ENCODE assay signal across 9 mouse cellular contexts in genomic region chr9:66276697-66277385, GRCm38 (mm10).
DNase-seq lines count a peak whose midpoint lies in the region; ATAC-seq and TF ChIP-seq lines count a peak whose summit lies in the region.
"Had no signal": no experiment of that assay in that cellular context is flagged by ENCODE, and none has a peak within 500 bp of the region (broad histone marks: within the 10 kb centered on the region; RNA-seq: fewer than 3 reads in every experiment).

No protein-coding gene starts in this region.

- 0 out of 2 replicates have a peak overlapping the region, but pooled peaks have one; percentile 22 for H3K27ac ChIP-seq in midbrain, embryonic 12.5 days (replicated peaks)
- no peak overlapping the region for H3K27ac ChIP-seq in midbrain, postnatal 0 days (ENCODE audit: low read depth, low read length)
- 0 out of 2 replicates have a peak overlapping the region, but pooled peaks have one; percentile 13 for H3K27ac ChIP-seq in embryonic facial prominence, embryonic 11.5 days (replicated peaks; ENCODE audit: low read depth, low read length)
- peak overlapping the region; percentile 52 for H3K27ac ChIP-seq in heart, embryonic 15.5 days
- H3K27ac ChIP-seq in limb, embryonic 12.5 days = peak overlapping the region; percentile 72
- H3K27ac ChIP-seq in olfactory bulb, adult 2 months (ENCODE audit: insufficient read depth, low read depth, low read length) = peak overlapping the region; percentile 67
- H3K27ac ChIP-seq: neural tube, embryonic 12.5 days had no signal

- no peak overlapping the region for H3K4me3 ChIP-seq in midbrain, embryonic 12.5 days
- H3K4me3 ChIP-seq in midbrain, postnatal 0 days (ENCODE audit: low read depth, low read length) = no peak overlapping the region
- no peak overlapping the region for H3K4me3 ChIP-seq in embryonic facial prominence, embryonic 11.5 days (ENCODE audit: low read depth, low read length)
- no peak overlapping the region for H3K4me3 ChIP-seq in heart, embryonic 15.5 days
- no peak overlapping the region for H3K4me3 ChIP-seq in limb, embryonic 12.5 days (replicated peaks)
- H3K4me3 ChIP-seq in olfactory bulb, adult 2 months (ENCODE audit: insufficient read depth, low read depth, low read length) = no peak overlapping the region
- H3K4me3 ChIP-seq: neural tube, embryonic 12.5 days had no signal

- no peak overlapping the region for H3K9ac ChIP-seq in midbrain, embryonic 12.5 days (replicated peaks)
- no peak overlapping the region for H3K9ac ChIP-seq in midbrain, postnatal 0 days (replicated peaks; ENCODE audit: low read length, poor library complexity, severe bottlenecking)
- no peak overlapping the region; the same call in 1 of the 2 replicates for H3K9ac ChIP-seq in embryonic facial prominence, embryonic 11.5 days (replicated peaks; ENCODE audit: low read length)
- H3K9ac ChIP-seq in heart, embryonic 15.5 days = no peak overlapping the region
- no peak overlapping the region for H3K9ac ChIP-seq in limb, embryonic 12.5 days (replicated peaks)
- H3K9ac ChIP-seq: neural tube, embryonic 12.5 days had no signal

- DNase-seq in midbrain, postnatal 0 days (ENCODE audit: low spot score) = no peak
- DNase-seq in embryonic facial prominence, embryonic 11.5 days (ENCODE audit: low spot score) = peak; percentile 64
- no peak for DNase-seq in ovary, postnatal 36 days (ENCODE audit: low spot score)
- no peak for DNase-seq in right cerebral cortex, postnatal 14 days

- H3K4me1 ChIP-seq in midbrain, embryonic 12.5 days = peaks cover 31% of the 10 kb centered on the region
- peaks cover 2% of the 10 kb centered on the region; the same call in 1 of the 2 replicates for H3K4me1 ChIP-seq in midbrain, postnatal 0 days (ENCODE audit: insufficient read depth, low read length)
- H3K4me1 ChIP-seq in embryonic facial prominence, embryonic 11.5 days (ENCODE audit: control insufficient read depth, insufficient read depth, low read length) = no peaks in the 10 kb centered on the region; the same call in 1 of the 2 replicates
- peaks cover 29% of the 10 kb centered on the region for H3K4me1 ChIP-seq in heart, embryonic 15.5 days (replicated peaks)
- peaks cover 31% of the 10 kb centered on the region for H3K4me1 ChIP-seq in limb, embryonic 12.5 days (replicated peaks)
- H3K4me1 ChIP-seq in olfactory bulb, adult 2 months (ENCODE audit: control insufficient read depth, insufficient read depth, low read length) = peaks cover 30% of the 10 kb centered on the region

- TF ChIP-seq CTCF in midbrain, postnatal 0 days (IDR thresholded peaks at IDR 0.05) = no peak
- no peak for TF ChIP-seq CTCF in olfactory bulb, adult 2 months (IDR thresholded peaks at IDR 0.05; ENCODE audit: insufficient read depth, low read depth, low read length)

- no peaks in the 10 kb centered on the region for H3K36me3 ChIP-seq in midbrain, embryonic 12.5 days
- no peaks in the 10 kb centered on the region for H3K36me3 ChIP-seq in midbrain, postnatal 0 days (ENCODE audit: insufficient read depth, low read length)
- H3K36me3 ChIP-seq in embryonic facial prominence, embryonic 11.5 days (replicated peaks; ENCODE audit: control insufficient read depth, insufficient read depth, low read depth, low read length) = no peaks in the 10 kb centered on the region
- no peaks in the 10 kb centered on the region for H3K36me3 ChIP-seq in heart, embryonic 15.5 days
- H3K36me3 ChIP-seq in limb, embryonic 12.5 days = no peaks in the 10 kb centered on the region
- H3K36me3 ChIP-seq: neural tube, embryonic 12.5 days had no signal

- peaks cover 24% of the 10 kb centered on the region for H3K27me3 ChIP-seq in midbrain, embryonic 12.5 days
- no peaks in the 10 kb centered on the region for H3K27me3 ChIP-seq in midbrain, postnatal 0 days (ENCODE audit: insufficient read depth, low read length)
- no peaks in the 10 kb centered on the region for H3K27me3 ChIP-seq in embryonic facial prominence, embryonic 11.5 days (ENCODE audit: control insufficient read depth, insufficient read depth, low read length)
- no peaks in the 10 kb centered on the region for H3K27me3 ChIP-seq in heart, embryonic 15.5 days
- no peaks in the 10 kb centered on the region for H3K27me3 ChIP-seq in limb, embryonic 12.5 days
- H3K27me3 ChIP-seq: neural tube, embryonic 12.5 days had no signal

- no peak for TF ChIP-seq POLR2A in olfactory bulb, adult 2 months (IDR thresholded peaks at IDR 0.05; ENCODE audit: insufficient read depth, low read depth, low read length)

- no peak for ATAC-seq in midbrain, embryonic 12.5 days (ENCODE audit: low FRiP score, low read depth)
- ATAC-seq in midbrain, postnatal 0 days (ENCODE audit: low FRiP score) = no peak
- 0 out of 2 replicates have a peak, but pooled peaks have one; percentile 36 for ATAC-seq in embryonic facial prominence, embryonic 11.5 days (replicated peaks; ENCODE audit: insufficient number of reproducible peaks, low FRiP score, low TSS enrichment, low read depth)
- peak; percentile 74 for ATAC-seq in heart, embryonic 15.5 days (replicated peaks; ENCODE audit: insufficient number of reproducible peaks, insufficient read depth, low FRiP score, low read depth)
- peak; percentile 72; the same call in 1 of the 2 replicates for ATAC-seq in limb, embryonic 12.5 days (ENCODE audit: insufficient number of reproducible peaks, insufficient read depth, low FRiP score, low TSS enrichment, low read depth)

- H3K4me2 ChIP-seq in midbrain, embryonic 12.5 days (replicated peaks) = no peak overlapping the region
- no peak overlapping the region for H3K4me2 ChIP-seq in midbrain, postnatal 0 days (ENCODE audit: low read depth, low read length, poor library complexity, severe bottlenecking)
- H3K4me2 ChIP-seq in embryonic facial prominence, embryonic 11.5 days (ENCODE audit: low read depth, low read length) = no peak overlapping the region
- H3K4me2 ChIP-seq in heart, embryonic 15.5 days = 0 out of 2 replicates have a peak overlapping the region, but pooled peaks have one; percentile 2
- 0 out of 2 replicates have a peak overlapping the region, but pooled peaks have one; percentile 19 for H3K4me2 ChIP-seq in limb, embryonic 12.5 days

- no peaks in the 10 kb centered on the region for H3K9me3 ChIP-seq in midbrain, embryonic 12.5 days
- no peaks in the 10 kb centered on the region for H3K9me3 ChIP-seq in midbrain, postnatal 0 days (ENCODE audit: low read length)
- H3K9me3 ChIP-seq in embryonic facial prominence, embryonic 11.5 days (replicated peaks; ENCODE audit: control insufficient read depth, low read length) = no peaks in the 10 kb centered on the region
- H3K9me3 ChIP-seq in heart, embryonic 15.5 days (replicated peaks) = no peaks in the 10 kb centered on the region
- no peaks in the 10 kb centered on the region for H3K9me3 ChIP-seq in limb, embryonic 12.5 days
- H3K9me3 ChIP-seq: neural tube, embryonic 12.5 days had no signal

- 21% methylated on average over 14 of the region's 14 CpGs for WGBS in midbrain, embryonic 12.5 days
- 38% methylated on average over 14 of the region's 14 CpGs for WGBS in midbrain, postnatal 0 days
- 10% methylated on average over 14 of the region's 14 CpGs for WGBS in embryonic facial prominence, embryonic 11.5 days
- WGBS in heart, embryonic 15.5 days = 22% methylated on average over 14 of the region's 14 CpGs
- WGBS in limb, embryonic 12.5 days = 9% methylated on average over 14 of the region's 14 CpGs
- 49% methylated on average over 14 of the region's 14 CpGs for WGBS in olfactory bulb, adult 2 months

Comparison
In these comparisons a context has a peak if more than half of its experiments do, and no peak if none do; other contexts are left out.
1. ATAC-seq: peak in embryonic facial prominence, embryonic 11.5 days (single experiment), heart, embryonic 15.5 days (single experiment) and limb, embryonic 12.5 days (single experiment); none in midbrain, embryonic 12.5 days (single experiment) and midbrain, postnatal 0 days (single experiment).
2. H3K4me2 ChIP-seq: peak in heart, embryonic 15.5 days (single experiment) and limb, embryonic 12.5 days (single experiment); none in midbrain, embryonic 12.5 days (single experiment), midbrain, postnatal 0 days (single experiment) and embryonic facial prominence, embryonic 11.5 days (single experiment).